Mouse (Mus musculus) erythroblast, embryonic 14.5 days (primary cell): ENCODE data around the gene Aoc1. TPM values are rescaled to one million over a fixed set of nuclear protein-coding genes. Genes with fewer than 3 reads are reported as not detected.
"Not testable (repeated sequence)": the region's sequence is repeated elsewhere in the genome, so short reads cannot be mapped to it uniquely, and the experiment has no call there.

Experiments
- H3K27me3 ChIP-seq: 2 replicates; pipeline ENCODE4 v1.6.1; 2012; ENCODE audit warnings: inconsistent platforms; ENCODE audit not compliant: control insufficient read depth
- H3K36me3 ChIP-seq: 2 replicates; pipeline ENCODE4 v1.6.1; 2012; ENCODE audit warnings: mild to moderate bottlenecking, inconsistent platforms; ENCODE audit not compliant: control insufficient read depth
- H3K4me1 ChIP-seq: 2 replicates; pipeline ENCODE4 v1.6.1; 2012; ENCODE audit warnings: inconsistent platforms; ENCODE audit not compliant: control insufficient read depth
- H3K4me3 ChIP-seq: replicated peaks from 2 replicates; pipeline ENCODE3; 2012; ENCODE audit warnings: moderate library complexity, mild to moderate bottlenecking, inconsistent platforms
- H3K9me3 ChIP-seq: 2 replicates; pipeline ENCODE4 v1.6.1; 2012; ENCODE audit warnings: low read length, inconsistent platforms, mixed read lengths; ENCODE audit not compliant: control insufficient read depth
- GATA1 ChIP-seq: IDR thresholded peaks from 2 replicates; pipeline ENCODE4 v1.6.1; 2012; ENCODE audit warnings: low read length, inconsistent platforms, mixed read lengths
- TAL1 ChIP-seq: IDR thresholded peaks from 3 replicates; pipeline ENCODE4 v1.6.1; 2012; ENCODE audit warnings: low read length, inconsistent platforms, mixed read lengths
- polyA plus RNA-seq: library from polyadenylated mRNA; stranded (reverse); fragments of >175 nt; gene quantifications from 2 replicates; pipeline ENCODE4 v1.2.3, GENCODE M21; 2012

The Aoc1 gene
- polyA plus RNA-seq, 1 experiment: not detected

DNA sequence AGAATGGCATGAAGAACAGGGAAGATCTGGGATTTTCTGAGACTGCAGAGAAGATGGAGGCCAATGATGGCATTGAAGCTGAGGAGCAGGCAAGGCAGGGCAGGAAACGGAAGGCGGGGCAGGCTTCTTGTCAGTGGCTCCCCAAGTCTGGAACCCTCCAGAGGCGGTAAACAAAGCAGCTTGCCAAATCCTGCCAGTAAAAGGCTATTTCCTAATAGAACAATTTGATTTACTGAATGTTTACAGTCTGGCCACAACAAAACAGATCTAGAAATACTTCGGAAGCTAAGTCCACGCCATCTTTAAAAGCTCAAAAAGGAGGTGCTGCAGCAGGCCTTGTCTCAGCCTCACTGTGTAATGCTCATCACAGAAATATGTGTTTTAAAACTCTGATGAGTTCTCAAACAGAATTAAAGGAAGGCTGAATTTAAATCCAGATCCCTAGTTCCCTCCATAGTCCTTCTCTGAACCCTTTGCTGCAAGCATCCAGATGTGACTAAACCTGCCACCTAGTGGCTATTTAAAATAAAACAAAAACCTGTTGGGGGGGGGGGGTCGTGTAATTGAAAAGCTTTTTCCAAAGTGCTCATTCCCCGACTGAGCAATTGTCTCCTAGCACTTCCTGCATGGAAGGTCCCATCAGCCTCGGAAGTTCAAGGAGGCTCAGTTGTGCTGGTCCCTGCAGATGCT lies 14.9 kb upstream of the Aoc1 start:
- Histone ChIP-seq H3K4me3 (no peak overlapping the region), H3K4me1 (no peaks in the 10 kb centered on the region), H3K27me3 (no peaks in the 10 kb centered on the region), H3K36me3 (no peaks in the 10 kb centered on the region), H3K9me3 (no peaks in the 10 kb centered on the region)
- TF ChIP-seq GATA1: no peak
- no peak for TF ChIP-seq TAL1

DNA sequence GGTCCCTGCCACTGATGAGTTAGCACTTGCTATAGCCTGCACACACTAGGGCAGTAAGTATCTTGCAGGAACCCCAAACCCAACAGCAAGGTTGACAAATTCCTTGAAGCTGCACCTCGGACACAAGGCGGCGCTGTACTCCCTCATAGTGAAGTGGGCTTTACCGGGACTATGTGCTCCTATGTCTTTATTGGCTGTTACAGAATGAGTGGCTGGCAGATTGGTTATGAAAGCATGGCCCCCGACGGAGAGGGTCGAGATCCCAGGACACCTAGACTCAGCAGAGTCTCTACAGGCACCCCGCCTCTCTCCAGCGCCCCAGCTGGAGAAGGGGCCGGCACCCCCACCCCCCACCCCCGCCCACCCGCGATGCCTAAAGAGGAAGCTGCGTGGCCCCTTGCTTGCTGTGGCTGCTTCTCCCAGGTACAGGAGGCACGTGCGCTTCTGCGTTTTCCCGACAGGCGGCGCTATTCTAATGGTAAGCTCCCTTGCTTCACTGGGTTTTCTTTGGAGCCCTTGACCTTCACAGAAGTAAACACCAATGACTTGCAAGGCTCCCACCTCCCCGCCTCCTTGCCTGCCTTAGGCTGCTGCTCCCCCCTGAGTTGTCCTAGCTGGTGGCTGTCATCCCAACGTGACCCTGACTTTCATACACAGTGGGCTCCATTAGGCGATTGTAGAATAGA lies 12.4 kb upstream of the Aoc1 start:
- no peaks in the 10 kb centered on the region for H3K9me3 ChIP-seq
- H3K36me3 ChIP-seq: no peaks in the 10 kb centered on the region
- H3K4me1 ChIP-seq: no peaks in the 10 kb centered on the region
- no peak overlapping the region for H3K4me3 ChIP-seq
- no peak for TF ChIP-seq GATA1
- TF ChIP-seq TAL1: no peak
- H3K27me3 ChIP-seq: no peaks in the 10 kb centered on the region

DNA sequence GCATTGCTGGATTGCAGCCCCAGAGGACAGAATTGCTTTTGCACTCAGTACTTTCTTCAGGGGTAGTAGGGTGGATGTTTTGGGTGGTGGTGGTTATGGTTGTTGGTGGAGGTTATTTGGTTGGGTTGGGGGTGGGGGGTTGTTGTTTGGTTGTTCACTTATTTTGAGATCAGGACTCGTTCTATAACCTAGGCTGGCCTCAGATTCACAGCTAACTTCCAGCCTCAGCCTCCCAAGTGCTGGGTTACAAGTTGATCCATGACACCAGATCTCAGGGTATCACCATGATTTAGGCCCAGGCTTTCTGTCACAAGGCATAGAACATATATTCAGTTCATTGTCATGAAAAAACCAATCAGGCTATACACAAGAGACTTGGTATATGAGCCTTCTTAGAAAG lies 11.8 kb upstream of the Aoc1 start:
- no peak overlapping the region for H3K4me3 ChIP-seq
- no peak for TF ChIP-seq GATA1
- TF ChIP-seq TAL1: no peak
- H3K36me3 ChIP-seq: no peaks in the 10 kb centered on the region
- H3K9me3 ChIP-seq: no peaks in the 10 kb centered on the region
- no peaks in the 10 kb centered on the region for H3K4me1 ChIP-seq
- no peaks in the 10 kb centered on the region for H3K27me3 ChIP-seq

DNA sequence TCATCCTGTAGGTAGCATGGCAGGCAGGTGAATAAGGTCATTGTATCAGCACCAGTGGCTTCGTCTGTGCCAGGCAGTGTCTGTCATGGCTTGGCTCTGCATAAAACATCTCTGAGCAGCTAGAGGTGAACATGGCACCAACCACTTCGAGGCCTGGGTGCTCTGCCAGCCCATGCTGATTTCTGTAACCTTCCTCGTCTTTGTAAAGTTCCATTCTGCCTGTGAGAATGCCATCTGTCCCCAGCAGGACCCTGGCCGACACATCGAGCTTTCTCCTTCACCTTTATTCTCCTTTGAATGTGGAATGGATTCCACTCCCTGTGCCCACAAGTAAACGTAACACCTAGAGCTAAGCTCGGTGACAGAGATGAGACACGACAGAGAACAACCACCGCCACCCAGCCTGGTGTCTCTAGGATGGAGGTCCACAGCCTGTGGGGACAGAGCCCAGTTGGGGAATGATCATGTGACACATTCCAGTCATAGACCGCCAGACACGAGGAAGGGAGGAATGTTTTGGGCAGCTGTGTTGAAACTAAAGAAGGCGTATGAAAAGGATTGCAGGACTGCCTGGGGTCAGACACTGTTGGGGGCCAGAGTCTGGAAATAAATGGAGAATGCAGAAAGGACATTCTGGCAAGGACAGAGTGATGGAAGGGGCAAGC lies 10.9 kb upstream of the Aoc1 start:
- Histone ChIP-seq H3K4me3 (no peak overlapping the region), H3K9me3 (no peaks in the 10 kb centered on the region), H3K36me3 (no peaks in the 10 kb centered on the region), H3K4me1 (no peaks in the 10 kb centered on the region), H3K27me3 (no peaks in the 10 kb centered on the region)
- TF ChIP-seq GATA1 (no peak), TAL1 (no peak)

DNA sequence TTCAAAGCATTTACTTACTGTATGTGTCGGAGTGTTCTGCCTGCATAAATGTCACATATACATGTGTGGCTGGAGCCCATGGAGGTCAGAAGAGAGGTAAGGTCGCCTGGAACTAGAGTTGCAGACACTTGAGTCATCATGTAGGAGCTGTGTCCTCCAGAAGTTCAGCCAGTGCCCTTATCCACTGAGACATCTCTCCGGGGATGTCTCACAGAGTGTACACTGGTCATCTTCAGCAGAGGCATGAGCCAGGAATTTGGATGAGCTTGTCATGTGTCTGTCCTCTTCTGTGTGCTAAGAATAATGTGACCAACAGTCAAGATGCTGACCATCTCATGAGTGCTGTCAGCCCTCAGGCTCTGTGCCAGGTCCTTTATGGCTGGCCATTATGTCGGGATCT lies 9.9 kb upstream of the Aoc1 start:
- Histone ChIP-seq H3K36me3 (no peaks in the 10 kb centered on the region), H3K9me3 (no peaks in the 10 kb centered on the region), H3K4me1 (no peaks in the 10 kb centered on the region), H3K4me3 (no peak overlapping the region), H3K27me3 (no peaks in the 10 kb centered on the region)
- TF ChIP-seq TAL1: no peak
- TF ChIP-seq GATA1: no peak

DNA sequence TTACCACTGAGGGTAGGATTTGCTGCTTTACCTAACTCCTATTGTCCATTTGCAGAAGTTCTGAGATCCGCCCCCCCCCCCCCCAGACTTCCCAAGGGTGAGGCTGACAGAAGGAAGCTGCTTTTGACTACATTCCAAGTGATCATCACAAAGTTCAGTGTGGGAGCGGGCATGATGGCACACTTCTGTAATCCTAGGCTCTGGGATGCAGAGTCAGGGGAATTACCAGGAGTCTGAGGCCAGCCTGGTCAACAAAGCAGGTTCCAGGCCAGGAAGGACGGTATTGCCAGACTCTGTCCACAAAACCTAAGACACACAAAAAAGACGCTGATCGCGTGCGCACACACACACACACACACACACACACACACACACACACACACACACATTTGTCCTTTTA lies 9.2 kb upstream of the Aoc1 start:
- no peaks in the 10 kb centered on the region for H3K27me3 ChIP-seq

DNA sequence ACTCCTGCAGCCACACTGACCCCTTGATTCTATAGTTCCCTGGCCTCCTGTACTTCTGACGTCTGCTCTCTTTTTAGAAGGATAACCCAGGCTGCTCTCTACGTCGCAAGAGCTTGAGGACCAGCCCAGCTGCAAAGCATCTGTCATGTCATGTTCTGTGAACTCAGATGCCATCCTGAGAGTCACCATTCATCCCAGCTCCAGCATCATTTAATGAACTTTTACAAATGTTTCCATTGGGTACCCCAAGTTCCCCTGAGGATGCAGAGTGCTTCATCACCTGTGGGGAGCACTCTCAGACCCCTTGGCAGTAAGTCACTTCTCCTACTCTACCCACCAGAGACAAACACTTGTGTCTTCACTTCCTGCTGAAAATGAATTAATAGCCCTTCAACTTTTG lies 8.5 kb upstream of the Aoc1 start:
- Histone ChIP-seq H3K4me1 (no peaks in the 10 kb centered on the region), H3K9me3 (no peaks in the 10 kb centered on the region), H3K36me3 (no peaks in the 10 kb centered on the region), H3K27me3 (no peaks in the 10 kb centered on the region), H3K4me3 (no peak overlapping the region)
- TF ChIP-seq TAL1: no peak
- no peak for TF ChIP-seq GATA1

More for the DNA sequence above, 9.2 kb upstream of the Aoc1 start:
- H3K4me1 ChIP-seq: no peaks in the 10 kb centered on the region
- H3K4me3 ChIP-seq: no peak overlapping the region
- no peaks in the 10 kb centered on the region for H3K36me3 ChIP-seq
- no peaks in the 10 kb centered on the region for H3K9me3 ChIP-seq
- no peak for TF ChIP-seq TAL1
- no peak for TF ChIP-seq GATA1

DNA sequence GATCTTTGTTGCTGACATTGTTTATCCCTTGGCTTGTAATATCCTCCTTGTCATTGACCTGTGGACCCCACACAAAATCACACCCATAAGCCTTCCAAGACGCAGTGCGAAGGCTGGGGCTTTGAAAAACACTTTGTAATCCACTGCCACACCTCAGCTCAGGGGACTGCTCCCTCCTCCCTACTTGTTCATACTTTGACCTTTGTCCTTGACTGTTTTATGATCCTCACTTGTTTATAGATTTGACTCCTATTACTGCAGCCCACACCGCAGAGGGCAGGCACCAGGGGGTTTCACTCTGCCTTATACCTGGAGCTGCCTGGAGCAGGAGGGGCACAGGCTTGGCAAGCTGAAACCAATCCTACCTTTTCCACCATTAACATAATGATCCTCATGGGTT lies 8.0 kb upstream of the Aoc1 start:
- no peak overlapping the region for H3K4me3 ChIP-seq
- TF ChIP-seq GATA1 (no peak), TAL1 (no peak)
- no peaks in the 10 kb centered on the region for H3K4me1 ChIP-seq
- no peaks in the 10 kb centered on the region for H3K9me3 ChIP-seq
- H3K36me3 ChIP-seq: no peaks in the 10 kb centered on the region
- no peaks in the 10 kb centered on the region for H3K27me3 ChIP-seq

DNA sequence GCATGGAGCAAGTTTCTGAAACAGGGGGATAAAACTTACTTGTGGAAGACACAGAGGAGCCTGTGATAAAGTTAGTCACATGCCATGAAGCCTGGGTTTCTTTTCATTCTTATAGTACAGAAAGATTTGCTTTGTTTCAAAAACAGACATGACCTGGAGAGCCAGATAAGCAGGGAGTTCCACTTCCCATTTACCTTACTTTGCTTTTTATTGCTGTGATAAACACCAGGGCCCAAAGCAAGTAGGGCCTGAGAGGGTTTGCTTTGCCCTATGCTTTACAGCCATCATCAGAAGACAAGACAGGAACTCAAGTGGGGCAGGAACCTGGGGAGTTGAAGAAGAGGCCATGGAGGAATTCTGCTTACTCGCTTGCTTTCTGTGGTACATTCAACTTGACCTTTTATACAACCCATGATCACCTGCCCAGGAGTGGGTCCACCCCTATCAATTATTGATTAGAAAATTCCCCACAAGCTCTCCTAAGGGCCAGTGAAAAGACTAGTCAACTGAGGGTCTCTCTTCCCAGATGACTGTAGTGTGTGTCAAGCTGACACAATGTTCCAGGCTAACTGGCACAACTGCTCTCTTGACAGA lies 7.4 kb upstream of the Aoc1 start:
- H3K4me3 ChIP-seq: no peak overlapping the region
- no peak for TF ChIP-seq TAL1

DNA sequence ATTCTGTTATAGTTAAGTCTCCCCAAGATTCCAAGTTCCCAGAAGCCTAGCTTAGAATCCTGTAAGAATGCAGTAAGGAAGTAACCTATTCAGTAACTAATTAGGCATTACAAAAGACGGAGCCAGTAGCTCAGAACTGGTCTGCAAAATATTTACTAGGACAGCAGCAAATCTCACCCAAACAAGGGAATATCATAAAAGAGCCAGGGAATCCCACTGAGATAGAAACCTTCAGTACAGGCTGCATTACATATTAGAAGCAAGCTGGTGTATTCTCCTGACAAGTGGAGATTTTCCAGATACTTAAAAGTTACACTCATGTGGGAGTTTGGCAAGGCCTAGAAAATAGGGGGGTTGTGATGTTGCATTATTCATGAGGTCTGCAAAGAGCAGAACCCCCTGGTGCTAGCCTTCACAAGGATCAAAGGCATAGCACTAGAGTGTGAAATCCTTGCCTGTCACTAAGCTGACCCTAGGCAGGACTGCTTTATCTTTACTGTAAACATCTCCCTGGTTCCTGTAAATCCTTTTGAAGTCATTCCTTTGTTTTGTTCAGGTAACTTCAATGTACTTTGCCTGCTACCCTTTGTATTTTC lies 6.2 kb upstream of the Aoc1 start:
- not testable (repeated sequence) for H3K9me3 ChIP-seq, H3K4me1 ChIP-seq, H3K4me3 ChIP-seq, H3K27me3 ChIP-seq, H3K36me3 ChIP-seq

More for the DNA sequence above, 7.4 kb upstream of the Aoc1 start:
- no peaks in the 10 kb centered on the region for H3K4me1 ChIP-seq
- no peaks in the 10 kb centered on the region for H3K36me3 ChIP-seq
- no peaks in the 10 kb centered on the region for H3K9me3 ChIP-seq
- H3K27me3 ChIP-seq: no peaks in the 10 kb centered on the region
